Mouse (Mus musculus) midbrain, embryonic 12.5 days (tissue): ENCODE measurements around the gene Baz2b. TPM values are rescaled to one million over a fixed set of nuclear protein-coding genes. Genes with fewer than 3 reads are reported as not detected.

ENCODE experiments used
- ATAC-seq: fragments of 200-750 bp; cut with Nextera tagmentation; 2 replicates; pipeline ENCODE4 v1.8.0; 2017; ENCODE audit warnings: low read depth, moderate TSS enrichment, moderate library complexity; ENCODE audit not compliant: low FRiP score
- H3K27ac ChIP-seq: fragments of 300-500 bp; sonication (generic); replicated peaks from 2 replicates; pipeline ENCODE4 v1.5.1; 2016; ENCODE audit warnings: mild to moderate bottlenecking
- H3K27me3 ChIP-seq: fragments of 300-500 bp; sonication (generic); 2 replicates; pipeline ENCODE4 v1.6.1; 2016; ENCODE audit warnings: mild to moderate bottlenecking
- H3K36me3 ChIP-seq: fragments of 300-500 bp; sonication (generic); 2 replicates; pipeline ENCODE4 v1.6.1; 2016
- H3K4me1 ChIP-seq: fragments of 300-500 bp; sonication (generic); 2 replicates; pipeline ENCODE4 v1.6.1; 2016
- H3K4me2 ChIP-seq: fragments of 300-500 bp; sonication (generic); replicated peaks from 2 replicates; pipeline ENCODE4 v1.6.1; 2016; ENCODE audit warnings: mild to moderate bottlenecking, moderate library complexity
- H3K4me3 ChIP-seq: fragments of 300-500 bp; sonication (generic); 2 replicates; pipeline ENCODE4 v1.5.1; 2016; ENCODE audit warnings: mild to moderate bottlenecking
- H3K9ac ChIP-seq: fragments of 300-500 bp; sonication (generic); replicated peaks from 2 replicates; pipeline ENCODE4 v1.6.1; 2016; ENCODE audit warnings: mild to moderate bottlenecking, moderate library complexity
- H3K9me3 ChIP-seq: fragments of 300-500 bp; sonication (generic); 2 replicates; pipeline ENCODE4 v1.6.1; 2016; ENCODE audit warnings: mild to moderate bottlenecking
- WGBS: fragments of 180-500 bp; shearing (Covaris S2); methylation state at CpG from one replicate; pipeline ENCODE4 v1.1.7; 2016; 5-methylcytosine and 5-hydroxymethylcytosine counted together
- polyA plus RNA-seq: library from polyadenylated mRNA; unstranded; fragments of >200 nt; fragmentation: Nextera tagmentation; extraction: Ambion mirVana; gene quantifications from 2 replicates; pipeline ENCODE4 v1.2.1, GENCODE M21; 2016

Gene Baz2b
- polyA plus RNA-seq, 1 experiment from 2014 or later, result 86.9 TPM

DNA sequence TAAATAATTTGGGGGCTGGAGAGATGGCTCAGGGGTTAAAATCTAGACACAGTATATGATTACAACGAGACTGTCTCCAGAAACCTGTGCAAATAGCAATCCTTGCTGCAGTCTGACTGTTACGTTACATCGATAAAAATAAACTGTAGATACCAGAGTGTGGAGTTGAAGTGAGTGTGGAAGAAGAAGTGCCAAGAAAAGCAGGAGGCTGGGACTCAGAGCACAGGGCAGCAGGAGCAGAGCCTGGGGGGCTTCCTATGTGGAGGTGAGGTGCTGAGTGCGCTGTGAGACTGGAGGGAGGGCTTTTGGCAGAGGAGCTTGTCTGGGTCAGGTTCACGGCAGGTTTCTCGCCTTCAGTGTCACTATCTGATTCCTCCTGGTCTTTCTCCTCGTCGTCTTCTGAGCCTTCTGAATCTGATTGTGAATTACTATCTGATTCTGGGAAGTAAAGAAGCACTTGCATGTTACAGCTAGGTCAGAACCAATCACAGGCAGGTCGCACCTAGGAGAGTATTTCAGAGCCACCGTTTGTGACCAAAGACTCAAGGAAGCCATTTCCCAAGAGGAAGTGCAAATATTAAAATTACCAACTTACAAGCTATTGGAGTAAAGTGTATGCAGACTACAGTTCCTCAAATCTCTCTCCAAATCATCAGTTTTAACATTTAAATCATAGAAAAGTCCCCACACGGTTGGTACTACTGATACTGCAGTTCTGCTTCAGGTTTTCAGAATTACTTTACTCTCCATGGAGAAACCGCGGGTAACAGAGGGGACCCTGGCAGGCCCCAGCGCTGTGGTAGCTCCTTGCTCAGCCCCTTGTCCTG, 249.8 kb downstream of the Baz2b start:
- Histone ChIP-seq H3K9ac (no peak overlapping the region), H3K4me3 (no peak overlapping the region), H3K36me3 (peaks cover 43% of the 10 kb centered on the region), H3K4me1 (no peaks in the 10 kb centered on the region; the same call in 1 of the 2 replicates), H3K4me2 (no peak overlapping the region), H3K27me3 (no peaks in the 10 kb centered on the region), H3K9me3 (no peaks in the 10 kb centered on the region), H3K27ac (no peak overlapping the region)
- no peak for ATAC-seq
- WGBS, result 88% methylated on average over 14 of the region's 14 CpGs

DNA sequence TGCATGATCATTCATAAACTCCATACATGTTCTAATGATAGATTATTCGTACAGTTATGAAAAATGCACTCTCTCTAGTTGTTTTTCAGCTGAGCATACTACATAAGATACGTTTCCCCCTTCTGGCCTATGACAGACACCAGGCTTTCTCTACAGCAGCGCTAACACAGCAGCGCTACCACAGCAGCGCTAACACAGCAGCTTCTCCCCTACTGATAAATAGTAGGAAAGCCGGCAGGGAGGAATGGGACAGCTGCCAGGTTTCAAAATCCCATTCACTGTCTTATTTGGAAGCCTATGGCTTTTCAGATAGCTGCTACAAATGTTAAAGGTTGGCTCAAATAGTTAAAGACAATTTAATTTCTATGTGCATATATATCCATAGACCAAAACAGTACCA, 251.1 kb downstream of the Baz2b start:
- Histone ChIP-seq H3K9me3 (no peaks in the 10 kb centered on the region), H3K4me1 (no peaks in the 10 kb centered on the region; the same call in 1 of the 2 replicates), H3K4me3 (no peak overlapping the region), H3K36me3 (peaks cover 43% of the 10 kb centered on the region), H3K27ac (no peak overlapping the region), H3K4me2 (no peak overlapping the region), H3K27me3 (no peaks in the 10 kb centered on the region), H3K9ac (no peak overlapping the region)
- no peak for ATAC-seq
- 75% methylated on average over 6 of the region's 6 CpGs for WGBS

- H3K9me3 ChIP-seq, result no peaks in the 10 kb centered on the region
- 89% methylated on average over 7 of the region's 7 CpGs for WGBS
- H3K4me1 ChIP-seq, result no peaks in the 10 kb centered on the region; the same call in 1 of the 2 replicates
- no peaks in the 10 kb centered on the region for H3K27me3 ChIP-seq
- H3K4me3 ChIP-seq, result no peak overlapping the region
- no peak for ATAC-seq
- H3K9ac ChIP-seq, result no peak overlapping the region
- H3K36me3 ChIP-seq, result peaks cover 41% of the 10 kb centered on the region
- no peak overlapping the region for H3K27ac ChIP-seq
- H3K4me2 ChIP-seq, result no peak overlapping the region
Measured at GRCm38 (mm10) chr2:59955916-59956315, 253.7 kb downstream of the Baz2b start.

- no peaks in the 10 kb centered on the region; the same call in 1 of the 2 replicates for H3K4me1 ChIP-seq
- no peak for ATAC-seq
- H3K4me2 ChIP-seq, result no peak overlapping the region
- no peaks in the 10 kb centered on the region for H3K9me3 ChIP-seq
- no peak overlapping the region for H3K27ac ChIP-seq
- WGBS, result 67% methylated on average over 3 of the region's 3 CpGs
- H3K36me3 ChIP-seq, result peaks cover 43% of the 10 kb centered on the region
- H3K9ac ChIP-seq, result no peak overlapping the region
- H3K4me3 ChIP-seq, result no peak overlapping the region
- H3K27me3 ChIP-seq, result no peaks in the 10 kb centered on the region
Measured at GRCm38 (mm10) chr2:59954791-59955190, 254.8 kb downstream of the Baz2b start.

- Histone ChIP-seq H3K27me3 (no peaks in the 10 kb centered on the region), H3K4me2 (no peak overlapping the region), H3K36me3 (peaks cover 35% of the 10 kb centered on the region), H3K9ac (no peak overlapping the region), H3K27ac (no peak overlapping the region), H3K4me1 (no peaks in the 10 kb centered on the region), H3K9me3 (no peaks in the 10 kb centered on the region), H3K4me3 (no peak overlapping the region)
- no peak for ATAC-seq
- WGBS, result 96% methylated on average over 13 of the region's 13 CpGs
Measured at GRCm38 (mm10) chr2:59952286-59953014, 257.2 kb downstream of the Baz2b start.

DNA sequence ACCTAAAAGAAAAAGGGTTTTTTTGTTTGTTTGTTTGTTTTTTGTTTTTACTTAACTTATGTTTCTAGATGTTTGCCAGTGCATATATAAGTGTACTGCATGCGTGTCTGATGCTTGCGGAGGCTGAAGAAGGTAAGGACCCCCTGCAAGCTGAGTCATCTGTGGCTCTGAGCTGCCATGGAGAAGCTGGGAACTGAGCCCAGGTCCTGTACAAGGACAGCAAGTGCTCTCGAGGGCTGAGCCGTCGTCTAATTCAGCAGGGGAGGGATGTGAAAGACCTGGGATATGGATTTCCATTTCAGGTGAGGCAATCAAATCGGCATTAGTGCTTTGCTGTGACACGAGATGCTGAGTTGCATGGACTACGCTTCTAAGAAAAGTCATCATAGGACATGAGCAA, 257.9 kb downstream of the Baz2b start:
- no peak overlapping the region for H3K4me3 ChIP-seq
- H3K4me1 ChIP-seq, result no peaks in the 10 kb centered on the region
- H3K36me3 ChIP-seq, result peaks cover 32% of the 10 kb centered on the region
- no peak overlapping the region for H3K27ac ChIP-seq
- no peak for ATAC-seq
- no peak overlapping the region for H3K9ac ChIP-seq
- no peaks in the 10 kb centered on the region for H3K9me3 ChIP-seq
- WGBS, result 92% methylated on average over 8 of the region's 8 CpGs
- no peaks in the 10 kb centered on the region for H3K27me3 ChIP-seq
- H3K4me2 ChIP-seq, result no peak overlapping the region

DNA sequence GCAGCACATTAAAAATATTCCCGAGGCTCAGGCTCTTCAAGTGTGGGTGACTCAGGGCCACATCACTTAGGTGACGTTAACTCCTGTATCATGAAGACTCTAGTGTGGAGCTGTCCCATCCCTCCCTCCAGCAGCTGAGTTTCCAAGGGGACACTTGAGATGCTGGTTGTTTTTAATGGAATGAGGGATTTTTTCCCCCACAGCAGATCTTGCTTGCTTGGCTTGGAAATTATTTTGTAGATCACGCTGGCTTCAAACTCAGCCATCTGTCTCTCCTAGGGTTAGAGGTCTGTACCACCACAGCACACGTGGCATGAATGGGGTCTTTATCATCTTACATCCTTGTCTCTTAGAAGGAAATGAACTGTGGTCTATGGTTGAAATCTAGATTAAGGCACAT, 258.5 kb downstream of the Baz2b start:
- Histone ChIP-seq H3K4me1 (no peaks in the 10 kb centered on the region), H3K4me2 (no peak overlapping the region), H3K9me3 (no peaks in the 10 kb centered on the region), H3K27me3 (no peaks in the 10 kb centered on the region), H3K27ac (no peak overlapping the region), H3K36me3 (peaks cover 30% of the 10 kb centered on the region), H3K4me3 (no peak overlapping the region), H3K9ac (no peak overlapping the region)
- 86% methylated on average over 4 of the region's 4 CpGs for WGBS
- ATAC-seq, result no peak

- Histone ChIP-seq H3K27ac (no peak overlapping the region), H3K4me2 (no peak overlapping the region), H3K4me1 (no peaks in the 10 kb centered on the region), H3K9me3 (no peaks in the 10 kb centered on the region), H3K27me3 (no peaks in the 10 kb centered on the region), H3K4me3 (no peak overlapping the region), H3K36me3 (peaks cover 40% of the 10 kb centered on the region), H3K9ac (no peak overlapping the region)
- 50% methylated on average over 9 of the region's 9 CpGs for WGBS
- no peak for ATAC-seq
Measured at GRCm38 (mm10) chr2:59936296-59936695, 273.3 kb downstream of the Baz2b start.

GRCm38 (mm10) chr2:59933129-59933528, 276.5 kb downstream of the Baz2b start:
- Histone ChIP-seq H3K4me3 (no peak overlapping the region), H3K27me3 (no peaks in the 10 kb centered on the region), H3K9ac (no peak overlapping the region), H3K36me3 (peaks cover 34% of the 10 kb centered on the region), H3K9me3 (no peaks in the 10 kb centered on the region), H3K4me1 (no peaks in the 10 kb centered on the region), H3K27ac (no peak overlapping the region), H3K4me2 (no peak overlapping the region)
- ATAC-seq, result no peak
- 97% methylated on average over 3 of the region's 3 CpGs for WGBS

DNA sequence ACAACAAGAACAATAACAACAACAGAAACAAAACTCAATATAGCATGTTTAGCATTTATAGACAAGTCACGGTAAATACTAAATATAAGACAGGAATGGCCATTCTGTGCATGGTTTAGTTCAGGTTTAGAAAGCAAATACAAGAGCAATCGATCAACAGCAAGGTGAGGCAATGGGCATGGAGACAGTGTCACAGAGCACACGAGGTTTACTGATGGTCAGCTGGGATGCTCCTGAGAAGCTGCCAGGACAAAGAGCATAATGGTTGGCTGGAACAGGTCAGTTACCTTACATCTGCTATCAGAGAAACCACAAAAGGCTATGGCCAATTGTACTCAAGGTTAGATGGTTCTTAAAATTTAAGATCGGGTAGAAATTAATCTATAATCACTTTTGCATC, 277.4 kb downstream of the Baz2b start:
- H3K27ac ChIP-seq, result no peak overlapping the region
- H3K4me3 ChIP-seq, result no peak overlapping the region
- ATAC-seq, result no peak
- no peak overlapping the region for H3K4me2 ChIP-seq
- no peaks in the 10 kb centered on the region for H3K9me3 ChIP-seq
- peaks cover 38% of the 10 kb centered on the region for H3K36me3 ChIP-seq
- 92% methylated on average over 4 of the region's 4 CpGs for WGBS
- no peak overlapping the region for H3K9ac ChIP-seq
- H3K27me3 ChIP-seq, result no peaks in the 10 kb centered on the region
- no peaks in the 10 kb centered on the region for H3K4me1 ChIP-seq

GRCm38 (mm10) chr2:59913610-59914009, 296.0 kb downstream of the Baz2b start:
- H3K9ac ChIP-seq, result no peak overlapping the region
- no peak overlapping the region for H3K27ac ChIP-seq
- H3K27me3 ChIP-seq, result no peaks in the 10 kb centered on the region
- no peaks in the 10 kb centered on the region for H3K9me3 ChIP-seq
- WGBS, result 70% methylated on average over 11 of the region's 11 CpGs
- H3K36me3 ChIP-seq, result peaks cover 60% of the 10 kb centered on the region
- no peak overlapping the region for H3K4me3 ChIP-seq
- no peaks in the 10 kb centered on the region for H3K4me1 ChIP-seq
- no peak overlapping the region for H3K4me2 ChIP-seq
- 0 out of 2 replicates have a peak, but pooled peaks have one; percentile 30 for ATAC-seq

GRCm38 (mm10) chr2:59908048-59908447, 301.6 kb downstream of the Baz2b start:
- H3K36me3 ChIP-seq, result peaks cover 52% of the 10 kb centered on the region

More at GRCm38 (mm10) chr2:59908048-59908447, 301.6 kb downstream of the Baz2b start:
- Histone ChIP-seq H3K27me3 (no peaks in the 10 kb centered on the region), H3K4me2 (no peak overlapping the region), H3K4me3 (no peak overlapping the region), H3K9ac (no peak overlapping the region), H3K9me3 (no peaks in the 10 kb centered on the region), H3K27ac (no peak overlapping the region), H3K4me1 (no peaks in the 10 kb centered on the region)
- ATAC-seq, result no peak
- WGBS, result 93% methylated on average over 9 of the region's 9 CpGs
